Mouse (Mus musculus): ENCODE results near the gene Mybpc2. TPM values are rescaled to one million over a fixed set of nuclear protein-coding genes. Genes with fewer than 3 reads are reported as not detected.

Mybpc2 gene
- total RNA-seq, 2 experiments from 2014 or later = 0.48 TPM; not detected in 1

- ATAC-seq (replicated peaks; ENCODE audit: low FRiP score, low TSS enrichment, poor library complexity, severe bottlenecking) = no peak
Observed at GRCm38 (mm10) chr7:44529518-44529917, 5.1 kb upstream of the Mybpc2 start.

GRCm38 (mm10) chr7:44527483-44528398 is 3.3 kb upstream of the Mybpc2 start:
- ATAC-seq (replicated peaks; ENCODE audit: low FRiP score, low TSS enrichment, poor library complexity, severe bottlenecking) = peak; percentile 77

- ATAC-seq (replicated peaks; ENCODE audit: low FRiP score, low TSS enrichment, poor library complexity, severe bottlenecking) = no peak
Observed at GRCm38 (mm10) chr7:44526414-44527154, 2.1 kb upstream of the Mybpc2 start.

- ATAC-seq (replicated peaks; ENCODE audit: low FRiP score, low TSS enrichment, poor library complexity, severe bottlenecking) = no peak
Observed at GRCm38 (mm10) chr7:44525126-44525832, 823 bp upstream of the Mybpc2 start.

- ATAC-seq (replicated peaks; ENCODE audit: low FRiP score, low TSS enrichment, poor library complexity, severe bottlenecking) = no peak
Observed at GRCm38 (mm10) chr7:44523056-44523455, 1.4 kb downstream of the Mybpc2 start.

- peak; percentile 50 for ATAC-seq (replicated peaks; ENCODE audit: low FRiP score, low TSS enrichment, poor library complexity, severe bottlenecking)
Observed at GRCm38 (mm10) chr7:44521710-44522109, 2.7 kb downstream of the Mybpc2 start.

- ATAC-seq (replicated peaks; ENCODE audit: low FRiP score, low TSS enrichment, poor library complexity, severe bottlenecking) = no peak
Observed at GRCm38 (mm10) chr7:44520990-44521389, 3.5 kb downstream of the Mybpc2 start.

GRCm38 (mm10) chr7:44519240-44519913 is 5.1 kb downstream of the Mybpc2 start:
- ATAC-seq (replicated peaks; ENCODE audit: low FRiP score, low TSS enrichment, poor library complexity, severe bottlenecking) = 0 out of 2 replicates have a peak, but pooled peaks have one; percentile 35

- no peak for ATAC-seq (replicated peaks; ENCODE audit: low FRiP score, low TSS enrichment, poor library complexity, severe bottlenecking)
Observed at GRCm38 (mm10) chr7:44507491-44507890, 17.0 kb downstream of the Mybpc2 start.

GRCm38 (mm10) chr7:44501563-44502115 is 22.8 kb downstream of the Mybpc2 start:
- peak; percentile 53 for ATAC-seq (replicated peaks; ENCODE audit: low FRiP score, low TSS enrichment, poor library complexity, severe bottlenecking)

- ATAC-seq (replicated peaks; ENCODE audit: low FRiP score, low TSS enrichment, poor library complexity, severe bottlenecking) = no peak
Observed at GRCm38 (mm10) chr7:44500046-44500445, 24.4 kb downstream of the Mybpc2 start.

- no peak for ATAC-seq (replicated peaks; ENCODE audit: low FRiP score, low TSS enrichment, poor library complexity, severe bottlenecking)
Observed at GRCm38 (mm10) chr7:44498922-44499321, 25.5 kb downstream of the Mybpc2 start.

GRCm38 (mm10) chr7:44497361-44498055 is 26.9 kb downstream of the Mybpc2 start:
- ATAC-seq (replicated peaks; ENCODE audit: low FRiP score, low TSS enrichment, poor library complexity, severe bottlenecking) = no peak

- ATAC-seq (replicated peaks; ENCODE audit: low FRiP score, low TSS enrichment, poor library complexity, severe bottlenecking) = peak; percentile 43; the same call in 1 of the 2 replicates
Observed at GRCm38 (mm10) chr7:44496771-44497109, 27.7 kb downstream of the Mybpc2 start.

GRCm38 (mm10) chr7:44495992-44496770 is 28.3 kb downstream of the Mybpc2 start, which contains the start of the genes Emc10 and Fam71e1:
TSS of gene Emc10 (minus strand) at chr7:44496529.
TSS of gene Fam71e1 (plus strand) at chr7:44496581.
- peak; percentile 95 for ATAC-seq (replicated peaks; ENCODE audit: low FRiP score, low TSS enrichment, poor library complexity, severe bottlenecking)

- ATAC-seq (replicated peaks; ENCODE audit: low FRiP score, low TSS enrichment, poor library complexity, severe bottlenecking) = no peak
Observed at GRCm38 (mm10) chr7:44495086-44495485, 29.4 kb downstream of the Mybpc2 start.

GRCm38 (mm10) chr7:44494681-44495080 is 29.8 kb downstream of the Mybpc2 start:
- ATAC-seq (replicated peaks; ENCODE audit: low FRiP score, low TSS enrichment, poor library complexity, severe bottlenecking) = no peak
